Mouse (Mus musculus) layer of hippocampus, adult 9-11 months (tissue): ENCODE results near the gene Pcx.
A peak's percentile ranks its signal among the peaks of the same experiment; 100 is the strongest.

Source experiments
- DNase-seq: peaks from one replicate; pipeline ENCODE4 v3.0.0; 2022

Gene Pcx

DNA sequence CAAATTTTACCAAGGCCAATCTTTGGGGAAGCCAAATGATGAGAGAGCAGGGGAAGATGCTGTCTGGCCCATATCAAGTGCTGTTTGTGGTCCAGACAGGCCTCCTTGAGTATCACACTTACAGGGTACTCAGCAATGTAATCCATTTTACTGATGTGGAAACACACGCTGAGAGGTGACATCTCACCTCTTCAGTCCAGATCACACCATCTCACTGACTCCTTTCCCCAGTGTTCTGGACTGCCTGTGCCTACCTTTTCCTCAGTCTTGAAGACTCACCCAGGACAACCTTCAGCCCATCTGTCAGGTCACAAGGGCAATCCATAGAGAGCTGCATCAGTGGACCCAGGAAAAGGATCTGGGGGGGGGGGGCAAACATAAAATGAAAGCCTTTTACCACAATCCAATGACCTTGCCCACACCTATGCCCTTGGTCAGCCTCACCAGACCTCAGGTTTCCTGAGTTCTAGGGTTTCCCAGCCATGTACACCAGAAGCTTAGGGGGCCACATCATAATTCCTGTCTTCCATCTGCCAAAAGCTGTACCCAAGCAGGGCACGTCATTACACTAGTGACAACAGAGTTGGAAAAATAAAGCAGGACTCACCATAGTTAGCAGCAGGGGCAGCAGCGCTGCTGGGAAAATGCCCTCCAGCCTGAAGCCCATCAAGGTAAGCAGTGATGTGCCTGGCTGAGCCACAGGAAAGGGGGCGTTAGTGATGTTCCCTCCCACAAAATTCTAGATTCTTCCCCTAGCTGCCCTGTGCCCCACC, 114.3 kb downstream of the Pcx start:
- no peak for DNase-seq

DNA sequence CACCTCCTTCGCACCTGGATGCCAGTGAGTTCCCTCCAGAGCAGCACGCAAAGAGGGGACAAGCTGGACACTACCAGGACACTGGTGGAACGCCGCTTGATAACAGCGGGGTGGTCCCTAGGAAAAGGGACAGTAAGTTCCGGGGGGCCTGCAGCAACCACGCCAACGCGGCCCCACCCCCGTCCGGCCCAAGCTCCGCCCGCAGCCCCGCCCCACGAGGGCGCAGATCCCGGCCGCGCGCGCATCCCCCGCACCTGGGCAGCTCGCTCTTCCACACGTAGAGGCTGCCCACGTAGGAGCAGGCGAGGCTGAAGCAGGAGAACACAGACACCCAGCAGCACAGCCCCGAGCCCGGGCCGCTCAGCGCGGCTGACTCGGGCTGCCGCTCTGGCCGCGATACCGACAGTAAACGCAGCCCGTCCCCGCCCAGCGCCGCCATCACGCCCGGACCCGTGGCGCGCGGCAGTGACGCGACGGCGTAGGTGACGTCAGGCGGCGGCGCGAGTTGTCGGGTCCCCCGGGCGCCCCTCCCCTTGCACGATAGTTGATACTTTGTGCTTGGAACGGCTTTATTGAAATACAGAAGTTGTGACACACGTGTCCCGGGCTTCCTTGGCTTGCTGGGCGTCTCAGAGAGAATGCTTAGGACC, 115.0 kb downstream of the Pcx start, which contains the start of gene Rce1:
TSS of gene Rce1 (minus strand) at position 463 of the 650 bp plus-strand sequence.
- DNase-seq: peak; percentile 83

DNA sequence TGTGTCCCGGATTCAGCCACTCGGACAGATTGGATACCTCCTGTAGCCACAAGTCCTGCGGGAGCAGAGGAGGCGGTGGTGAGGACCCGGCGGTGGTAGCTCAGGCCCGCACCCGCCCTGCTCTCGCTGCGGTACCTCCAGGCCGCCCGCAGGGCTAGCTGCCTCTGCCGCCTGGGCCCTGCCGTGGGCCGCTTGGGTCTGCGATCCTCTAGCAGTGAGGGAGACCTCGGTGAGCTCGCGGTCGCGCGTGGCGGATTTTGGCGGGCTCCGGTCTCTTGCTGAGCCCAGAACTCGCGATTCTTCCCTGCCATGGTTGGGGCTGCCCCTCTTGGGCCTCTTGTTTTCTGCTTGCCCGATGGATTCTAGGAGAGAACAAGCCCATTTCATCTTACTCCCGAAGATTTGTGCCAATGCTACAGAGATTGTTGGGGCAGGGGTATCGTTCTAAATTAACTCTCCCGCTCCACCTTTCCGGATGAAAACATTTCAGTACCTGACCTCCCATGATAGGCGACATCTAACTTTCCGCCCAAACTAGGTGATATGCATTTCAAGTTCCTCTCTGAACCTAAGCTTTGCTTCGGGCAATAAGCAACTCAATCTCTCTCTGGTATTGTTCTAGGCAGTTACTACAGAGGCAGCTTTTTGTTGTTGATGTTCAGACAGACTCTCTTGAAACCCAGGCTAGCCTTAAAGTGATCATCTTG, 115.7 kb downstream of the Pcx start:
- DNase-seq: no peak

DNA sequence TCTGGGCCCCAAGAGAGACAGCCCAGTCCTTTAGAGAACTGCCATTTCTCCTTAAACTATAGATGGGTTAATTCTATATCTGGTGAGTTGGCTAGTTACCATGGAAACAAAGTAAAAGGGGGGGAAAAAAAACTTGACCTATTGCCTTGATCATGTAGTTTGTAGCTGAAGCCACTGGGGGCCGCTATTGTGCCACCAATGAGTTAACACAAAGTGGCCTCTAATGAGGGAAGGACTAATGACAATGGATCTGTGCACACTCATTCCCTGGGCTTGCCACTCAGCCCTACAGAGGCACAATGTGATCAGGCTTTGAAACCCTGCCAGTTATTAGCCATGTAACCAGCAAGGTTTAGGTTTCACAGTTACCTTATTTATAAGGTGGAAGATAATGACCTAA, 118.5 kb downstream of the Pcx start:
- no peak for DNase-seq

DNA sequence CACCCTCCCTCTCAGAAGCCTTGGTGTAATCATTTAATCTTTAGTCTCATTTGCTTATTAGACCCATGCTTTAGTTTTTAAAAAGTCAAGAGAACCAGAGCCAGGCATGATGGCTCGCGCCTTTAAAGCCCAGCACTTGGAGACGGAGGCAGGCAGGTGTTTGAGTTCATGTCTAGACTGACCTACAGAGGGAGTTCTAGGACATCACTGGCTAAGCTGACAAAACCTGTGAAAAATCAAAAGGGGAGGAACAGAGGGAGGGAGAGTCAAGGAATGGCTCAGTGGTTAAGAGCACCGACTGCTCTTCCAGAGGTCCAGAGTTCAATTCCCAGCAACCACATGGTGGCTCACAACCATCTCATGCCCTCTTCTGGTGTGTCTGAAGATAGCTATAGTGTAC, 125.7 kb downstream of the Pcx start:
- no peak for DNase-seq

DNA sequence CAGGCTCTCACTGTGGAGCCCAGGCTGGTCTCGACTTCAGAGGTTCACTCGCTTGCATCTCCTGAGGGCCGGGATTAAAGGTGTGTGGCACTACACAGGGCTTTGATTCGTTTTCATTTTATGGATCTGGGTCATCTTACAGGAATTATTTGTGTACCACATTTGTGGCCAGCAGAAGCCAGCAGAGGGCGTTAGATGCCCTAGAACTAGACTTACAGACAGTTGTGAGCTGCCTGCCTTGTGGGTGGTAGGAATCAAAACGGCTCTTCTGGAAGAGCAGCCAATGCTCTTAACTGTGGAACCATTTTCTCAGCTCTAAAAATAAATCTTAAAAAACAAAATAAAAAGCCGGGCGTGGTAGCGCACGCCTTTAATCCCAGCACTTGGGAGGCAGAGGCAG, 134.0 kb downstream of the Pcx start:
- DNase-seq: peak; percentile 85

DNA sequence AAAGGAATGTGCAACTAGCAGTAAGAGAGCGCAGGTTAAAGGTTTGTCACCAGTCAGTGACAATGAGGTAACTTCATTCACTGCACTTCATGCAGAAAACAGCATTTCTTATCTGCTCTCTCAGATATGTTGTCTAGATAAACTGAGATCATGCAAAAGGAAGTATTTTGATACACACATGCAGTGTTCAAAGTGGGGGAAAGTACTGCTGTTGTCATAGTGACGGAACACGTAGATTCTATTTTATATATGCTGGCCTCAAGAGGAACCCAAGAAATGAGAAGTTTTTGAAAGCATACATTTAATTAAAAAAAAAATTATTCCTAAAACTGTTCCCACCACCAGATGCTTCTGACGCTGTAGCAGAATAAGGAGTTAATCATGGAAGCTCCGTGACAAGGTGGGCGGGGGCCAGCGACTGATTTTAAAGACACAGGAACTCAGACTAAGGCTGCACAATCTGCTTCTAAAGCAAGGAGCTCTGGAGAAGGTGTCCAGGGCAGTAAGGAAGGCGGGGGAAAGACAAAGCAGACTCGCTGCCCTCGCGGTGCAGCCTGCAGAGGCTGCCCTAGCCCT, 136.7 kb downstream of the Pcx start:
- DNase-seq: peak; percentile 63

DNA sequence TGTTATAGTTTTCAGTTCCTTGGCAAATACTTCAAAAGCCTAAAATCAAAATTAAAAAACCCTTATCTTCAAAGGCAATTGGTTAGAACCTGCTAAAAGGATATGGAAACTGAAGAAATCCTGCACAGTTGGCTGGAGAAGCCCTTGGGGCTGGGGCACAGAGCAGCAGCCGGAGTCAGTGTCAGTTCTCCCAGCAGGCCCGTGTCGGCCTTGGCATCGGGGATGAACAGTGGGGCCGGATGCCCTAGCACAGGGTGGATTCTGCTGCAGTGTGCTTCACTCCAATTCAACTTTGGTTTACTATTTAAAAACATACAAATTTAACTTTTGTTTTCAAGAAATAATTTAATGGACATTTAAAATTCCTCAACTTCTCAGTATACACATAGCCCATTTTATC, 147.9 kb downstream of the Pcx start:
- no peak for DNase-seq

DNA sequence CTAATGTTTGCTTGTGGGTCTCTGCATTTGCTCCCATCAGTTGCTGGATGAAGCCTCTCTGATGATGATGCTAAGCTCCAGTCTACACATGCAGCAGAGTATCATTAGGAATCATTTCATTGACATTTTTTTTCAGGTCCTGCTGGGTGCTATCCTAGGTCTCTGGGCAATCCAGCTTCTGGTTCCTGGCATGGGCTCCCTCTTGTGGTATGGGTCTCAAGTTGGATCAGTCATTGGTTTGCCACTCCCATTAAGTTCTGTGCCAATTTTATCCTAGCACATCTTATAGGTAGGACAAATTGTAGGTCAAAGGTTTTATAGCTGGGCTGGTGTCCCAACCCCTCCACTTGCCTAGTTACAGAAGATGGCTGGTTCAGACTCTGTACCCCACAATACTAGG, 156.5 kb downstream of the Pcx start:
- DNase-seq: no peak

DNA sequence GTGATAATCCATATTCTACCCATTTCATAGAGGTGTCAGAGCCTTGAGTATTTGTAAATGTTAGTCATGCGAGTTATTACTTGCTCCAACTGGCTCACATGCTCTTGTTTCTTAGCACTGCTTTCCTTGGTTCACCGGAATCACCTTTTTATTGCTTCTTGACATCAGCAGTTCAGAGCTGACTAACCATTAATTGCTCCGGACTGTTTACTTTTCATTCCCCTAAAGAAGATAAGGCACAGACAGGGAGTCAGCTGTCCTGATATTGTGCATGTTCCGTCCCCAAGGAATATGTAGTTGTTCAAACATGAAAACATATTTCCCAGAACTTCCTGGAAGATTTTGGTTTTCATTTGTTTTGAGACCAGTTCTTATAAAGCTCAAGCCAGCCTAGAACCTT, 160.5 kb downstream of the Pcx start:
- DNase-seq: no peak
